Mouse (Mus musculus): Measurements from ENCODE around the gene Akap8l.
A peak's percentile ranks its signal among the peaks of the same experiment; 100 is the strongest.

Akap8l gene

DNA sequence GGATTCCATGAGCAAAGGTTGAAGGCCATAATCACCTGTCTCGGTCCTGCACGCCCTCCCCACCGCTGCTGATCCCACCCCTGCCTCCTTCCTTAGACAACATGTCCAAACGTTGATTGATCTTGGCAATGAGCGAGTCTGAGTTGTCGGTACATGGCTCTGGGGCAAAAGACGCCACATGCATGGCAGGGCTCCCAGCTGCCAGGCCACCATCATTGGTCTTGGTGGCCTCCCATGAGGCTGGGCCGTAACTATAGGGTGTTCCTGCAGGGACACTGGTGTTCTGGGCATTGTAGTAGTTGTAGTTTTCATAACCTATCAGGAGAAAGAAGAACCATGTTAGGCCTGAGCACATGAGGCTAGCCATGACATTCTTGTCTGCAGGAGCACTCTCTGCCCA is 33.4 kb downstream of the Akap8l start:
- no peak for DNase-seq

DNA sequence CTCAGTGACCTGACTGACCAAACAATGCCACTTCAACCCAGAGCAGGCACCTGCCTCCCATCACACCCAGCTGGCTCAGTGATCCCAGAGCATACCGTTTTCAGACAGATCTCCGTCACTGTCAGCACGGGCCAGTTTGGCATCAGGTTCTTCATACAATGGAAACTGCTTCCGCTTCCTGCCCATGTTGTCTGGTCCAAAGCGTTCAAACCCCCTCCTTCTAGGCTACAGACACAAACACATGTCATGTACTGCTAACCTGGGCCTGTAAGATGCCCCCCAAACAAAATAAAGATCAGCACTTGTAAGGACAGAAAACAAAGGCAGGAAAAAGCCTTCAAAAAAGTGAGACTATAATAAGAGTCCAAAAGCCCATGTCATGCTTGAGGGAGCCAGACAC is 34.8 kb downstream of the Akap8l start:
- no peak for DNase-seq

DNA sequence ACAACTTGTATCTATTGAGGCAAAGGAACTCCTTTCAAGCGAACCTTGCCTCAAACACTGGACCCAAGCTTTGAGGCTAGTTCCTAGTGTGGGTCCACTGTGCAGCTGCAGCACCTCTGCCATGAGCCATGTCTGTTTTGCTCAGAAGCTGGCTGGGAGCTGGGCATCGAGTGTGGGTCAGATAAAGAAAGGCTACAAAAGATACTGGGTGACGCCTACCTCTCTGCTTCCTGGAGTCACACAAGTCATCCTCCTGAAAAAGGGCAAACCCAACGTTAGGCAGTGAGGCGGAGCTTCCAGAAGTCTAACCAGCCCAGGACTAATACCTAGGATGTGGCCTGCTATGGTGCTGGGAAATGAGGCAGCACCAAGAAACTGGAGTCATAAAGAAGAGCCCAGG is 36.5 kb downstream of the Akap8l start:
- no peak for DNase-seq

DNA sequence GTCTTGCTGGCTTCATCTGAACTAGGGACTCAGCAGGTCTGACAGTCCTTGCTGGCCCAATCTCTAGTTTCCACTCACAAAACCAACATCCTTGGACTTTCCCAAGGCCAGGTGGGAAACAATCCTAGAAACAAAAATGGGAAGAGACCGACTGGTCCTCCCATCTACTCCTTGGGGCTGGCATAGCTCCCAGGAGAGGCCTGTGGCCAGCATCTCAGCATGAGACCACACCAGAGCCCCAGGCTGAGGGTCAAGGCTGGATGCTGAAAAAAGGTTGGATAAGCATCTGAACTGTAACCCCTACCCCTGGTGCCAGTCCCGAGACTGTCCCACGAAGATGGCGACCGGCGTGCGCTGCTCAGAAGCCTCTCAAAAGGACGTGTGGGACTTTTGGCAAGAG is 37.6 kb downstream of the Akap8l start:
- DNase-seq = no peak

DNA sequence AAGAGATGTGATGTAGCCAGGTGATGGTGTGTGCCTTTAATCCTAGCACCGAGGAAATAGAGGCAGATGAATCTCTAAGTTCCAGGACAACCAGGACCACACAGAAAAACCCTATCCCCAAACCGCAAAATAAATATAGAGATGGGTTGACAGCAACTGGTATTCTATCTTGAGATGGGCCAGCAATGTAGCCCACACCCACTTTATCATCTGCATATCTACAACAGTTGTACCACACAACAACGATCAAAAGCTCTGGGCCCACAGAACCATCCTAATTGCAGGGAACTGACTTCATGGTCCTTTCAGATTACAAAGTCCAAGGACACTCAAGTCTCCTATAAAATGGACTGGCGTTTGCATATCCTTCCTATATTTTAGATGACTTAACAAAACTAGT is 42.4 kb downstream of the Akap8l start:
- no peak for DNase-seq

DNA sequence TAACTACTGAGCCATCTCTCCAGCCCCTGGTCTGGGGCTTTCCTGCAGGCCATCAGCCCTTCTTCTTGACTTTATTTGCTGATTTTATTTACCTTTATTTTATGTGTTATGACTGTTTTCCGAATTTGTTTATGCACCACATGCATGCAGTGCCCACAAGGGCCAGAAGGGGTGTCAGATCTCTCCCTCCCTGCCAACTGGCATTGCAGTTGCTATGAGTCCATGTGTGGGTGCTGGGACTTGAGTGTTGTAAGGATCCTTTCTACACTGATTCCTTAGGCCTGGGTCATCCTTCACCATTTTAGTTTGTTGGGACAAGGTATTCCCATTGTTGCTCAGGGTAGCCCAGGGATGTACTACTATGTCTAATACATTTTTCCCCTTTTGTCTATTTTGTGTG is 52.3 kb downstream of the Akap8l start:
- DNase-seq = no peak

DNA sequence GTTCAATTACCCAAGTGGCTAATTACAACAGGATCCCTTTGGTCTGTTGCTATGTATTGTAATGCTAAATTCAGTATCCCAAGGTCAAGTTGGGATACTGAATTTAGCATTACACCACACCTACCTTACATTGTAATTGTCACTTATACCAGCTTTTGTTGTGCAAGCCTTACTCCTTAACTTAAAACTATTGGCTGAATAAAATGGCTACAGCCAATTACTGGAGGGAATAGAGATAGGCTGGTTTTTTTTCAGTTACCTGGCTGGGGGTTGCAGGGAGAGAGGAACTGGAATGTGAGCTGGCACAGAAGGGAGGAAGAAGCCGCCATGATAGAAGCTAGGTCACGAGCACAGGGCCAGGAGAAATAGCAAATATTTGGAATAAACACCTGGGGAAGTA is 54.5 kb downstream of the Akap8l start:
- no peak for DNase-seq

DNA sequence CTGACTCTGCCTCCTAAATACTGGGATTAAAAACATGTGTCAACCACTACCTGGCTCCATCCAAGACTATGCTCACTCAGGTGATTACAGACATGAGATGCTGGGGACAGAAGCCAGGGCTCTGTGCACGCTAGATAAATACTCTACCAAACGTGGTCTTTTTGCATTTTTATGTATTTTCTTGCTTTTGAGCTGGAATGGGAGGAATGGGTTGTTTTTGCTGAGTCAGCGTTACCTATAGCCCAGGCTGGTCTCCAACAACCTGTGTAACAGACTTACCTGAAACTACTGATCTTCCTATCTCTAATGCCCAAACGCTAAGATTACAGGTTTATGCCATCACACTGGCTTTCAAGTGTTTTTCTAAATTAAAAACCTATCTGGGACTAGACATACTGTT is 55.2 kb downstream of the Akap8l start:
- DNase-seq = no peak

DNA sequence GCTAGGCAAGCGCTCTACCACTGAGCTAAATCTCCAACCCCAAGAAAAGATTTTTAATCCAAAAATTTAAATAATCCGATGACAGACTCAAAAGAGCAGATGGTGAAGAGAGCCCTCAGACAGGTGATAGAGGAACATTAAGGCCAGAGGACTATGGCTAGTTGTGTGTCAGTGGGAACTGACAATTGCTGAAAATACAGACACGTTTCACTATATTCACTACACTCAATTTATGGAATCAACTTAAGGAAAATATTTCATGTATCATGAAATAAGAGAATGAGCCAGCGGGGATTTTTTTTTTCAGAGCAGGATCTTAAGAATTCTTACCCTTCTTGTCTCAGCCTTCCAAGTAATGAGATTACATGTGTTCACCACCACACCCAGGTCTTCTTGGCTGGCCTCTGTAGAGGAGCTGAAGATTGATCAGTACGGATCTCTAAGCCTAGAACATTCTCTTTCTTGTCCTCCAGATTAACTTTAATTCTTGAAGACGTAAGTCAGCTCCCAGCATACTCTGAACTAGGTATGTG is 65.2 kb downstream of the Akap8l start:
- no peak for DNase-seq

DNA sequence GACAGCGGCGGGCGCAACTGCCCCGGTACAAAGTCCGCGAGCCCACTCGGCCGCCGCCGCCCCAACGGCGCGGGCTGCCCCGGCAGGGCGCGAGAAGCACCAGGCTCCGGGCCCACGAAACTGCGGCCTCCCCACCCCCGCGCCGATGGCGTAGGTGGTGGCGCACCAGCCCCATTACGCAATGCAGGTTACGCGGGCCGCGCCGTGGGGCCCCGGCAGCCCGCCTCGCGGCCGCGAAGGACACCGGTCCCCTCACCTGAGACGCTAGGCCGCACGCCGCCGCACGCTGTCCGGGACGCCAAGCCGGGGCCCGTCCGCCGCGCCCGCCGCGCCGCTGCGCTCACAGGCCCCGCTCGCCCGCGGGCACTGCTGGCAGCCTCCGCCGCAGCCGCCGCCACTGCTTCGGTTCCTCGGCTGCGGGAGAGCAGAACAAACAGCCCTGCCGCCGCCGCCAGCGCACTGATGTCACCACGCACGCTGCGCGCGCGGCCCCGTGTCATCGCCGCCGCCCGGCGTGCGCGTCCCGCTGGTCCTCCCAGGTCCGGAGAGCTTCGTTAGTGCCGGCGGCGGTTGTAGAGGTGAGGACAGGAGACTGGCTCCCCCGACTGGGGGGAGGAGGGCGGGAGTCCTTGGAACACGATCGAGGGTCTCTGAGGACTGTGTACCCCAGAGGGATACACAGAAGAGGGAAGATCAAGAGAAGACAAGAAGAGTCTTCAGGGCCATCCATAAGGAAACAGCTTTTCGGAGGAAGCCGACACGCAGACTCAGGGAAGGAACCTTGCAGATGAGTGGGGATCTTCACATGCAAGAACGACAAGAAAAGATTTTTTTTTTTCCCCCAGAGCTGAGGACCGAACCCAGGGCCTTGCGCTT is 65.9 kb downstream of the Akap8l start, which contains the start of gene Brd4:
TSS of gene Brd4 (minus strand) at position 461 of the 876 bp plus-strand sequence.
- peak; percentile 80 to 84 for DNase-seq

DNA sequence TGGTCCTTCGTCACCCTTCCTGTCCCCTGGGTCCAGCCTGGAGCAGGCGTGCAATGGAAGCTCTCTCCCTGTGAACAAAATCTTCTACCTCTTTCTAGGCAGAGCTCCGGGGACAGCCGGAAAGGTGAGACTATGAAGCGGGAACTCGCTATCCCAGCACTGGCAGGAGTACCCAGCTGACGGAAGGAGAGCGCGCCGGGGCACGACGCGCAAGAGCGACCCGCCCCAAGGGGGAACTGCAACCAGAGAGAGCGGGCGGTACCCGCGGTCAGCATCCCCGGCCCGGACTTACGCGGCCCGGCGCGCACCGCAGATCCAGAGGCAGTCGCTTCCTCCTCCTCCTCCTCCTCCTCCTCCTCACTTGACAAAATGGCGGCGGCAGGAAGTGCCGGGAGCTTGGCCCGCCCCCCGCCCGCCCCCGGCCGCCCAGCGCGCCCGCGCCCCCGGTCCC is 66.6 kb downstream of the Akap8l start:
- peak; percentile 43 to 55 for DNase-seq

DNA sequence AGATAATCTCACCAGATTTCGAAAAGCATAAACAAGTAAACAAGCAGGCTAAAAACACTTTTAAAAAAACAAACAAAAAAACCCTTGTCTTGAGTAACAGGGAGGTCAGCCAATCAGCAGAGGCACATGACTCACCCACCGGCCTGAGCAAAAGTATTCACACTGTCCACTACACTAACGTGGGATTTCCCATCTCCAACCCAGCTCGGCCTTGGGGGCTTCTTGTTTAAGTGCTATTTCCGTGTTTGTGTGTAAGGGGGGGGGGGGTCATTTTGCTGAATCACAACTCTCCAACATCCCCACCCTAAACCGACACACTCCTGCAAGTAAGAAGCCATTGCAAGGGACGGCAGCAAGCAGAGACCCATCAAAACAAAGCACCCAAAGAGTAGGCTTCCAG is 67.1 kb downstream of the Akap8l start:
- no peak for DNase-seq

DNA sequence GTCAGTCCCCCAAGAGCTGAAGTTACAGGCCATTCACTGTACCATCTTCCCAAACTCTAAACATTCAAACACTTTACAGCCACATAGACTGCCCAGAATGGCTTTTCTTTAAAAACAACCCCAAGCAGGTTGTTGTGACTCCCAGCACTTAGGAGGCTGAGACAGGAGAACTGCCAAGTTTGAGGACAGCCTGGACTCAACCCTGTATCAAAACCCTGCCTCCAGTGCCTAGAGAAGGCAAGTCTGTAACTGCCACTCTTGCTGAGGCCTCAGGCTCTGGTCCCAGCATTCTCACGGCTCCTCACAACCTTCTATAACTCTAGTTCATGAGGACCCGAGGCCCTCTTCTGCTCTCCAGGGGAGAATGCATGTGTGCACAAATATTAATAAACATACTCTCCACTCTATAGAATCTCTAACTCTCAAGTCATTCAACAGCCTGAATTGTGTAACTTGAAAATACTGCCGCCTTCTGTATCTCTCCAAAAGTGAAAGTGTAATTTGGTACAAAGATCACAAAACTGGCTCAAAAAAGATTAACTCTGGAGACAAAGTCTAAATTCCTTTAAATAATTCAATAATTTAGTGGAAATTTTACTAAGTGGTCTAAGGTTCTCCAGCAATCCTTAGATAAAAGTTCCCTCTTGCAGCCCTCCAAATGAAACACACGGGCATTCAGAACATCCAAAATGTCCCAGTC is 68.6 kb downstream of the Akap8l start:
- DNase-seq = no peak

DNA sequence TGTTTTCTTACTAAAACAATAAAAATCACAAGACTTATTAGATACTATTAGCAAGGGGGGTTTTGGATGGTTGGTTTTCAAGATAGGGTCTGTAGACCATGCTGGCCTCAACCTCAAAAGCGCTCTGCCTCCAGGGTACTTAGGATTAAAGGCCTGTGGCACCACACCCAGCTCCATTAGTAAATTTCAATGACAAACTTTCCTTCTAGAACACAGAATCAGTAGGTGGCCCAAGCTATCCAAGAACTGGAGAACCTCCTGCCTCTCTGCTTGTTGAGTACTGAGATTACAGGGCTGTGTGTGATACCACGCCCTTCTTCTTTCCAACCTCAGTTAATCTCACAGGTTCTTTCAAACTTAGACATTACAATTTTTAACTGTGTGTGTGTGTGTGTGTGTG is 69.3 kb downstream of the Akap8l start:
- DNase-seq = no peak

DNA sequence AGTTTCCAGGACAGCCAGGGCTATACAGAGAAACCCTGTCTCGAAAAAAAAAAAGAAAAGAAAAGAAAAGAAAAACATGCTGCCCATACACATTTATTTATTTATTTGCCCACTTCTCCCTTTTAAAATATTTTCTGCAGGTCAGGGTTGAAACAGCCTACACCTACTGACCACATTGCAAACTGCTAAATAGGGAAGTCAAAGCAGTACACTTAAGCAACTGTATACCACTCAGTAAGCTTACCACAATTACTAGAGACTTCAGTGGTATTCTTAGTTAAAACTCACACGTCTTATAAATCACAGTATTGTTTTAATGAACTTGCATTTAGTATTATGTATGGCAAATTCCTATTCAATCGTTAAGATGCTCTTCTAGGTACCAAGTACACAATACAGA is 69.8 kb downstream of the Akap8l start:
- no peak for DNase-seq

DNA sequence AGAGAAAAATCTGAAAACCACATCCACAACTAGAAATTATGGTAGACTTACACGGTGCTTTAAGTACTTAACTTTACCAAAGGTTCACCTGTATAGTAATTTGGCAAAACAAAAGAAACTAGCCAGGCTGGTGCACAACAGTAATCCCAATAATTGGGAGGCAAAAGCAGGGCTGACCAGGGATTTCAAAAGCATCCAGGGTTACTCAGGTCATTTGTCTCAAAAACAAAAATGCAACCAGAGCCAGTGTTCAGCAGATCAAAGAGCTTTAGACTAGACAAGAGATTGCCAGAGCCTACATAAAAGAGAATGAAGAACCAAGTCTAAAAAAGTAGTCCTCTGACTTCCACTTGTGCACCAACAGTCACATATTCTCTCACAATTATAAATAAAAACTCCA is 73.2 kb downstream of the Akap8l start:
- no peak for DNase-seq

DNA sequence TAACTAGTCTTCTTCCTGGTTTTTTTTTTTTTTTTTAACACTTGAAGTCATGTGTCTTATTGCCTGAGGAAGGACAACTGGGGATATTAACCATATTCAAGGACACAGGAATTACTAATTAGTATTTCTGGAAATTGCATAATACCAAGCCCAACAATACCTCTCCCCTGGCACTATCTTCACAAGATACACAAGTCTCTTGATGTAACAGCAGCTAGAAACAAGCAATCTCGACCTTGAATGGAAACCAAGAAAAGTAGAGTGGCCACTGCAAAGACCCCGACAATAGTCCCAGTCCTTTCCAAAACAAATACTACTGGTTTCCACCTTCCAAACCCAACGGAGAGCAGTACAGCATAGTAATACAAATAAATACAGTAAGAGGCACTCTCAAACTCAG is 74.8 kb downstream of the Akap8l start:
- no peak for DNase-seq

All from thymus, adult 18-20 months (tissue).